Mouse (Mus musculus): ENCODE data around the gene Lpo.

DNA sequence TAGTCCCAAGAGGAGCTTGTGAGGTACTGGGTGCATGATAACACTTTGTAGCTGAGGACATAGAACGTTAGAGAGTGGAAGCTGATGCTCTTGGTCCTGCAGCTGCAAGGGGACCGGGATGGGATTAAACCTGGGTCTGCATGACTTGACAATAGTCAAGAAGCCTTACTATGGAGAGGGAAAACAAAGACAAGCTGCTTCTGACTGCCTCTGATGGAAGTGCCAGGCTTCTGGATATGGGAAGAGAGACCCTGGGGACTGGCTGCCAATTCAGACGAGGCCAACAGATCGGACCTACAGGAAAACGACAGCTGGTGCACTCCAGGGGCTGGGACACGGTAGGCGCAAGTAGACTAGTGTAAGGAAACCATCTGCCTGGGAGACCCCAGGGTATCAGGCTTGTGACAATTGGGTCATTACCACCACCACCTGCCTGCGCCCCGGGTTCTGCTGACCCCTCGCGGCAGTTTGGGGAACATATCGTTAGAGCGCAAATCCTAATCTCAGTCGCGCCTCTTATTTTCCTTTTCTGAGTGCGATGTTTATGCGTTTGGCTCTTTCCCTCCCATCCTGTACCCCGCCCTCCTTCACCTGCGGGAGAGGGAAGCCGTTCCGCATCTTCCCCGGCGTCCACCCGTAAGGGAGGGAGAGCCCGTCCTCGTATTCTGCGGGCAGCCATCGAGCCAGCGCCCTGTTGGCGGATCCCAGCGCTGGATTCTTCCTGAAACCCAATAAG, 11.2 kb downstream of the Lpo start:
- TF ChIP-seq CTCF (IDR thresholded peaks at IDR 0.05; ENCODE audit: low read depth, low read length) (peak; percentile 72), POLR2A (IDR thresholded peaks at IDR 0.05; ENCODE audit: extremely low read depth, insufficient read depth, low read length) (no peak)
